Mouse (Mus musculus) CH12.LX (cell line): ENCODE measurements around the gene Htr6. TPM values are rescaled to one million over a fixed set of nuclear protein-coding genes. Genes with fewer than 3 reads are reported as not detected.

Experiments
- DNase-seq: peaks from one replicate; pipeline ENCODE4 v3.0.0-alpha.2; 2013; ENCODE audit errors: extremely low read depth
- H3K27ac ChIP-seq: 2 replicates; pipeline ENCODE4 v1.5.1; 2012; ENCODE audit warnings: low read depth, mild to moderate bottlenecking, control low read depth, moderate library complexity; ENCODE audit not compliant: insufficient read depth
- H3K27me3 ChIP-seq: replicated peaks from 2 replicates; pipeline ENCODE3; 2012; ENCODE audit warnings: inconsistent platforms
- H3K36me3 ChIP-seq, 2 experiments: replicated peaks in 1 of 2; 2 replicates each; pipeline versions ENCODE3 to v1.6.1; 2012; ENCODE audit warnings: inconsistent platforms in 1 of 2, low read length in 1 of 2, mild to moderate bottlenecking in 1 of 2, mixed read lengths in 1 of 2, moderate library complexity in 1 of 2; ENCODE audit not compliant: control insufficient read depth in 1 of 2, insufficient read depth in 1 of 2
- H3K4me1 ChIP-seq, 2 experiments: 2 replicates each; pipeline ENCODE4 v1.6.1; 2012; ENCODE audit warnings: inconsistent platforms in 1 of 2, moderate library complexity in 1 of 2; ENCODE audit not compliant: insufficient read depth in 2 of 2, control insufficient read depth in 1 of 2
- H3K4me2 ChIP-seq: 2 replicates; pipeline ENCODE4 v1.6.1; 2012; ENCODE audit warnings: low read depth, mild to moderate bottlenecking, control low read depth; ENCODE audit not compliant: poor library complexity, insufficient read depth, severe bottlenecking
- H3K4me3 ChIP-seq, 3 experiments: fragments of 150-350 bp in 1 of 3; sonication (generic) in 1 of 3; replicated peaks in 1 of 3; 2 replicates each; pipeline versions ENCODE3 to v1.5.1; 2011 to 2012; ENCODE audit warnings: low read depth in 2 of 3, low read length in 2 of 3, mild to moderate bottlenecking in 2 of 3, moderate library complexity in 2 of 3, control low read depth in 1 of 3, improper control_type of control experiment in 1 of 3, inconsistent platforms in 1 of 3, mixed read lengths in 1 of 3; ENCODE audit not compliant: poor library complexity in 1 of 3
- H3K79me2 ChIP-seq: replicated peaks from 2 replicates; pipeline ENCODE4 v1.6.1; 2012; ENCODE audit warnings: mild to moderate bottlenecking, moderate library complexity; ENCODE audit not compliant: control insufficient read depth, poor library complexity, insufficient read depth, severe bottlenecking; ENCODE audit errors: extremely low read depth
- H3K9ac ChIP-seq: 2 replicates; pipeline ENCODE4 v1.6.1; 2012; ENCODE audit warnings: low read depth, mild to moderate bottlenecking, control low read depth, moderate library complexity; ENCODE audit not compliant: insufficient read depth
- H3K9me3 ChIP-seq: replicated peaks from 2 replicates; pipeline ENCODE3; 2012; ENCODE audit warnings: low read length, inconsistent platforms, mixed read lengths
- CHD1 ChIP-seq: IDR thresholded peaks from 2 replicates; pipeline ENCODE4 v1.6.1; 2012; ENCODE audit warnings: low read depth, low read length, improper control_type of control experiment, inconsistent platforms
- CHD2 ChIP-seq: IDR thresholded peaks from 2 replicates; pipeline ENCODE4 v1.6.1; 2011; ENCODE audit warnings: low read length, improper control_type of control experiment
- EP300 ChIP-seq: IDR thresholded peaks from 2 replicates; pipeline ENCODE4 v1.6.1; 2011; ENCODE audit warnings: low read length, improper control_type of control experiment
- JUN ChIP-seq: IDR thresholded peaks from 2 replicates; pipeline ENCODE4 v1.6.1; 2011; ENCODE audit warnings: low read depth, mild to moderate bottlenecking, low read length, improper control_type of control experiment, moderate library complexity; ENCODE audit not compliant: insufficient read depth
- KAT2A ChIP-seq: IDR thresholded peaks from 2 replicates; pipeline ENCODE4 v1.6.1; 2012; ENCODE audit warnings: low read length, improper control_type of control experiment, inconsistent platforms; ENCODE audit not compliant: insufficient replicate concordance
- MAFK ChIP-seq: IDR thresholded peaks from 2 replicates; pipeline ENCODE4 v1.6.1; 2011; ENCODE audit warnings: low read length, improper control_type of control experiment; ENCODE audit not compliant: insufficient replicate concordance
- MAX ChIP-seq: IDR thresholded peaks from 2 replicates; pipeline ENCODE4 v1.6.1; 2011; ENCODE audit warnings: low read length, improper control_type of control experiment
- MEF2A ChIP-seq: IDR thresholded peaks from 2 replicates; pipeline ENCODE4 v1.6.1; 2014; ENCODE audit warnings: low read depth, mild to moderate bottlenecking, inconsistent platforms, low read length, improper control_type of control experiment, borderline replicate concordance
- MXI1 ChIP-seq: IDR thresholded peaks from 2 replicates; pipeline ENCODE4 v1.6.1; 2011; ENCODE audit warnings: mild to moderate bottlenecking, low read depth, low read length, improper control_type of control experiment
- NRF1 ChIP-seq: IDR thresholded peaks from 2 replicates; pipeline ENCODE4 v1.6.1; 2014; ENCODE audit warnings: low read depth, mild to moderate bottlenecking, inconsistent platforms, low read length, improper control_type of control experiment, moderate library complexity
- PAX5 ChIP-seq: IDR thresholded peaks from 2 replicates; pipeline ENCODE4 v1.6.1; 2012; ENCODE audit warnings: low read length, inconsistent platforms, mixed read lengths
- POLR2AphosphoS2 ChIP-seq: IDR thresholded peaks from 2 replicates; pipeline ENCODE4 v1.6.1; 2011; ENCODE audit warnings: low read depth, low read length, improper control_type of control experiment
- RAD21 ChIP-seq: IDR thresholded peaks from 2 replicates; pipeline ENCODE4 v1.6.1; 2011; ENCODE audit warnings: low read depth, mild to moderate bottlenecking, low read length, improper control_type of control experiment, moderate library complexity
- RCOR1 ChIP-seq: conservative IDR thresholded peaks from 2 replicates; pipeline ENCODE4 v1.6.1; 2012; ENCODE audit warnings: low read depth, mild to moderate bottlenecking, inconsistent platforms, low read length, improper control_type of control experiment
- SIN3A ChIP-seq: IDR thresholded peaks from 2 replicates; pipeline ENCODE4 v1.6.1; 2012; ENCODE audit warnings: low read length, improper control_type of control experiment, inconsistent platforms
- TBP ChIP-seq: conservative IDR thresholded peaks from 2 replicates; pipeline ENCODE4 v1.6.1; 2011; ENCODE audit warnings: low read depth, low read length, improper control_type of control experiment
- TCF12 ChIP-seq: IDR thresholded peaks from 2 replicates; pipeline ENCODE4 v1.6.1; 2014; ENCODE audit warnings: low read depth, mild to moderate bottlenecking, inconsistent platforms, low read length, improper control_type of control experiment
- ZNF384 ChIP-seq: IDR thresholded peaks from 2 replicates; pipeline ENCODE4 v1.6.1; 2012; ENCODE audit warnings: low read depth, low read length, improper control_type of control experiment, inconsistent platforms
- dilution Hi-C: fragments of 300-500 bp; cut with MboI; formaldehyde crosslinking; loops from 2 replicates; pipeline ENCODE4 v1.14.3; 2020; ENCODE audit warnings: low sequenced_read_pairs; ENCODE audit not compliant: extremely low pct_unique_long_range_greater_than_20kb, extremely low pct_ligation_motif_present
- in situ Hi-C: fragments of 300-500 bp; cut with MboI; formaldehyde crosslinking; loops from 3 replicates; pipeline ENCODE4 v1.14.3; 2019; ENCODE audit warnings: low sequenced_read_pairs, low pct_ligation_motif_present, low pct_unique_long_range_greater_than_20kb, mixed read lengths
- polyA plus RNA-seq: library from polyadenylated mRNA; unstranded; fragments of >175 nt; gene quantifications from 2 replicates; pipeline ENCODE4 v1.2.1, GENCODE M21; 2012; ENCODE audit warnings: low read depth; ENCODE audit not compliant: insufficient read length
- total RNA-seq, 2 experiments: library from RNA; depleted of rRNA; stranded (reverse); fragments of 300-350 nt in 1 of 2; fragments of >200 nt in 1 of 2; gene quantifications; 2 replicates each; pipeline ENCODE4 v1.2.3; 2012 to 2014

Htr6 gene
- total and polyA plus RNA-seq, 3 experiments = not detected

GRCm38 (mm10) chr4:139105453-139105852, 30.1 kb upstream of the Htr6 start:
- no peak for TF ChIP-seq CHD2
- TF ChIP-seq MAX = no peak
- no peak for TF ChIP-seq KAT2A
- TF ChIP-seq JUN = no peak
- TF ChIP-seq POLR2AphosphoS2 = no peak
- no peak for TF ChIP-seq RAD21
- no peak for TF ChIP-seq MAFK
- H3K27ac ChIP-seq = no peak overlapping the region
- no peak overlapping the region for H3K9ac ChIP-seq
- H3K4me2 ChIP-seq = no peak overlapping the region
- dilution Hi-C loops (no loop called here), in situ Hi-C loops (no loop called here)
- H3K9me3 ChIP-seq = no peaks in the 10 kb centered on the region
- H3K79me2 ChIP-seq = peaks cover 25% of the 10 kb centered on the region
- peaks cover 12 to 45% of the 10 kb centered on the region in 2 experiments for H3K4me1 ChIP-seq
- DNase-seq = no peak
- no peak overlapping the region for H3K4me3 ChIP-seq
- peaks cover 24 to 84% of the 10 kb centered on the region in 2 experiments for H3K36me3 ChIP-seq
- no peaks in the 10 kb centered on the region for H3K27me3 ChIP-seq

- no peak overlapping the region for H3K27ac ChIP-seq
- H3K9ac ChIP-seq = no peak overlapping the region
- dilution Hi-C loops = no loop called here
- no peak overlapping the region for H3K4me2 ChIP-seq
- no peaks in the 10 kb centered on the region for H3K9me3 ChIP-seq
- peaks cover 3% of the 10 kb centered on the region; the same call in 1 of the 2 replicates for H3K79me2 ChIP-seq
- no peaks in the 10 kb centered on the region for H3K27me3 ChIP-seq
- no peak for DNase-seq
- peaks cover 24 to 57% of the 10 kb centered on the region in 2 experiments for H3K36me3 ChIP-seq
- H3K4me1 ChIP-seq = peaks cover 9 to 27% of the 10 kb centered on the region in 2 experiments; a peak in 3 of 4 replicates
- TF ChIP-seq NRF1 (no peak), CHD1 (no peak), ZNF384 (no peak), RCOR1 (no peak), TBP (no peak), PAX5 (no peak), EP300 (no peak), RAD21 (no peak), SIN3A (no peak), POLR2AphosphoS2 (no peak), TCF12 (no peak), MEF2A (no peak), MXI1 (no peak)
- TF ChIP-seq, all 38 proteins: peak for 0
- H3K4me3 ChIP-seq = no peak overlapping the region
- in situ Hi-C loops = no loop called here
Measured at GRCm38 (mm10) chr4:139101546-139101945, 26.2 kb upstream of the Htr6 start.
